Mouse (Mus musculus): ENCODE measurements at regions not wholly inside any gene's neighbourhood (a gene's known extent, or its start where the extent isn't known, plus 50 kb on each side); places are given as distances from the start of the nearest gene placed in this dataset.

DNA sequence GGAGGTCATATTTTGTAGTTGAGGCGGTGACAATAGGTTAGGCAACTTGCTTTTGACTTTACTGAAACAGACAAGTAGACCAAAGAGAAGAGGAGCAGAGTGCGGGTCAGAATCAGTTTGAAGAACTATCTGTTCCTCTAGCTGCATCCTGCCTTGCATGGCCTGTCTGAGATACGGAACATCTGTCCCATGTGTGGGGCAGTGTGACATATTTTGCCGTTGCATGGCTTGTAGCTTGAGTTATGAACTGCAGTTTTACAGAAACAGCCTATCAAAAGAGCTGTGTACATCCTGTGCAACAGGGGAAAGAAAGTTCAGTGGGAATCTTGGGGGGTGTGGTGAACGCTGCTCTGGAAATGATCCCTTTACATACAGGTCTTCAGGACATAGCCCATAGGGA is 718.9 kb upstream of the Igfbp3 start:
- H3K27ac ChIP-seq = no peak overlapping the region
- H3K9ac ChIP-seq = no peak overlapping the region
- ATAC-seq = no peak
- H3K9me3 ChIP-seq (replicated peaks) = 0 out of 2 replicates have a peak, but pooled peaks cover 3% of the 10 kb centered on the region
- H3K36me3 ChIP-seq = no peaks in the 10 kb centered on the region
- no peak overlapping the region for H3K4me2 ChIP-seq
- H3K27me3 ChIP-seq (replicated peaks) = no peaks in the 10 kb centered on the region
- no peak overlapping the region for H3K4me3 ChIP-seq
- H3K4me1 ChIP-seq = no peaks in the 10 kb centered on the region
- WGBS (ENCODE audit: insufficient replicate concordance) = 69% methylated on average over 5 of the region's 5 CpGs

DNA sequence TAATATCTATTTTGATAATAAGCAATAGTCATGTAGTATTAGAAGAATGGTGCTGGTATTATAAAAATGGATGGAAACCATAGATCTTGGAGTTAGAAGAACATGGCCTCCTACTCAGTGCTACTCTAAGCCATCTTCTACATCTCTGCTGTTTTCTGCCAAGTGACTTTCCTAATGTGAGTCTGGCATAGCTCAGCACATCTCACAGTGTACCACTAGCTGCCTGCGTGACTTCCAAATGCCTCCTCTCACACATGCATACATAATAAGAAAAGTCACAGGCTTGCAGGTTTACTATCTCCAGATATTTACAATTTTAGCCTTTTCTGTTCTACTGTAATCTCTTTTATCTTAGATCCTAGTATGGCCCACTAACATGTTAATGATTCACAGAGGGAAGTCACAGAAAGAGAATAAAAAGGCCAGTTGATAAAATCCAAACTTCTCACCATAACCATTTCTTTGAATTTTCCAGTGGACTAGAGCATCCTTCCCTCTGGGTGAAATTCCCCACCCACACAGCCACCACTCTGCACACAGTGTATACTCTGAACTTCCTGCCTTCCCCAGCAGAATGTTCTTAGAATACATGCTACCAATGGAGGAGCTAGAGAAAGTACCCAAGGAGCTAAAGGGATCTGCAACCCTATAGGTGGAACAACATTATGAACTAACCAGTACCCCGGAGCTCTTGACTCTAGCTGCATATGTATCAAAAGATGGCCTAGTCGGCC is 717.5 kb upstream of the Igfbp3 start:
- Histone ChIP-seq H3K9ac (no peak overlapping the region), H3K9me3 (replicated peaks) (0 out of 2 replicates have a peak, but pooled peaks cover 4% of the 10 kb centered on the region), H3K27me3 (replicated peaks) (no peaks in the 10 kb centered on the region), H3K36me3 (no peaks in the 10 kb centered on the region), H3K4me1 (no peaks in the 10 kb centered on the region), H3K4me3 (no peak overlapping the region), H3K4me2 (no peak overlapping the region), H3K27ac (no peak overlapping the region)
- 74% methylated on average over 3 of the region's 3 CpGs for WGBS (ENCODE audit: insufficient replicate concordance)
- ATAC-seq = no peak

DNA sequence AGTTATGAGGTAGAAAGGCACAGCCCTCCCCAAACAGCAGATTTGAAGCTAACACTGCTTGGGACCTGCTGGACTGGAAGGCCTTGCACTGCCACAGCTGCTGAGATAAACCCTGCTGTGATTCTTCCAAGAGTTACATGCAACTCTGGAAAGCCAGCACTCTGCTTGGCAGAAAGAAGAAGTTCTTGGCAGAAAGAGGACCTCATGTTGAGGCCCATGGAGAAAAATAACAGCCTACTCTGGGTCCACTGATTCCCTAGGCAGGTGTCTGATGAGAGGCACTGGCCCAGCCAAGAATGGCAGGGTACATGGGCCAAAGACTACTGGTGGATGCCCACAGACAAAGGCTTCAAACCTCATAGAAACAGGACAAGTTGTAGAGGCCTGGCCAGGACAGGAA is 714.0 kb upstream of the Igfbp3 start:
- Histone ChIP-seq H3K9ac (no peak overlapping the region), H3K9me3 (replicated peaks) (0 out of 2 replicates have a peak, but pooled peaks cover 4% of the 10 kb centered on the region), H3K27ac (no peak overlapping the region), H3K4me2 (no peak overlapping the region), H3K4me3 (no peak overlapping the region), H3K4me1 (no peaks in the 10 kb centered on the region), H3K36me3 (no peaks in the 10 kb centered on the region), H3K27me3 (replicated peaks) (no peaks in the 10 kb centered on the region)
- no peak for ATAC-seq

DNA sequence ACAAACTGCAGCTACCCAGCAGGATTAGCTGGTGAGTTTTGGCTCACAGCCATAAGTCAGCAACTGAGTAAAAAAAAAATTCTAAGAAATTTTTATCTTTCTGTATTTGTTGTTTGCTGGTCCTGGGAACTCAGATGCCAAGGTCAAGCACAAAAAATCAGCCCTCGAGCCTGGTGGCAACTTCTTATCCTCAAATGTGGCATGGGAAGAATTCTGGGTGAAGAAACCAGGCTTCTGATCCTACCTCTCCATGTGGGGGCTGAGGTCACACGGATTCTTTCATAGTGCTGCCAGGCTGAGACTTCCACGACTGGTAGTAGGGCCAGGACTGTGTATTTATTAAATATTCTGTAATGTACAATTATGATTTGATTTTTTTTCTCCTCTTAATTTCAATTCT is 698.3 kb upstream of the Igfbp3 start:
- WGBS (ENCODE audit: insufficient replicate concordance) = 54% methylated on average over 3 of the region's 3 CpGs
- Histone ChIP-seq H3K36me3 (no peaks in the 10 kb centered on the region), H3K4me3 (no peak overlapping the region), H3K27ac (no peak overlapping the region), H3K4me1 (no peaks in the 10 kb centered on the region), H3K9ac (no peak overlapping the region), H3K9me3 (replicated peaks) (no peaks in the 10 kb centered on the region), H3K4me2 (no peak overlapping the region), H3K27me3 (replicated peaks) (no peaks in the 10 kb centered on the region)
- no peak for ATAC-seq

DNA sequence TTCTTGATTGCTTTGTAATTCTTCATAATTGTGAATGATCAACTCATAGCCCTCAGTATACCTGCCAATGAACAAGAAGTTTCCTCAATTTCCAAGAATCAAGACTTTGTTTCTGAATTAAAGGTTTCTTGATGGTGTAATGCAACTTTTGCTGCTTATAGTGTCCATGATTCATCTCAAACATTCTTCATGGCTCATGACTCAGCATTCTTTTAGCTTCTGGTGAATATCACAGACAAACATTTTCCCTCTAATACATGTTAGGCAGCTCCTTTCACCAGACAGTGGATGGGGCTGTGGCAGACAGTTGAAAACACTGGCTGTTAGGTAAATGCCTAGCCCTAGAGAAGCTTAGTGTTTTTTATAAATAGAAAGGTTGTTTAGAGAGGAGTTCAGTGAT is 686.5 kb upstream of the Igfbp3 start:
- H3K27me3 ChIP-seq (replicated peaks) = no peaks in the 10 kb centered on the region
- no peaks in the 10 kb centered on the region for H3K9me3 ChIP-seq (replicated peaks)
- no peaks in the 10 kb centered on the region for H3K36me3 ChIP-seq
- H3K27ac ChIP-seq = no peak overlapping the region
- H3K4me1 ChIP-seq = no peaks in the 10 kb centered on the region
- no peak for ATAC-seq
- no peak overlapping the region for H3K4me2 ChIP-seq
- no peak overlapping the region for H3K9ac ChIP-seq
- no peak overlapping the region for H3K4me3 ChIP-seq

DNA sequence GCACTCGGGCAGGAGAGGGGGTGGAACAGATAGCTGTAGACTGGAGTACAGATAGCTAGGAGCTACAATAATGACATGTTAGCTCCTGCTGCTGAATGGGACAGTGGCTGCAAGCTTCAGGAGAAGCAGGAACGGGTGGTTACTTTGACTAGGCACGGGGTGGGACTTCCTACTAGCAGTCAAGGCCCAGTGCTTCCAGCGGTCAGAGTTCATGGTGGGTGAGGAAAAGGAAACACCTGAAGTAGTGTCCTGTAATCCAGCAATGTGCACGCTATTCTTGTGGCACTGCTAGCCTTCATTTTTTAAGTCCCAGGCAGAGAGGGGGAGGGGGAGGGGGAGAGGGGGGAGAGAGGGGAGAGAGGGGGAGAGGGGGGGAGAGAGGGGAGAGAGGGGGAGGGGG is 684.5 kb upstream of the Igfbp3 start:
- ATAC-seq = no peak
- Histone ChIP-seq H3K4me1 (no peaks in the 10 kb centered on the region), H3K9me3 (replicated peaks) (no peaks in the 10 kb centered on the region), H3K27ac (no peak overlapping the region), H3K4me3 (no peak overlapping the region), H3K9ac (no peak overlapping the region), H3K36me3 (no peaks in the 10 kb centered on the region), H3K27me3 (replicated peaks) (no peaks in the 10 kb centered on the region), H3K4me2 (no peak overlapping the region)
- 46% methylated on average over 4 of the region's 5 CpGs for WGBS (ENCODE audit: insufficient replicate concordance)

DNA sequence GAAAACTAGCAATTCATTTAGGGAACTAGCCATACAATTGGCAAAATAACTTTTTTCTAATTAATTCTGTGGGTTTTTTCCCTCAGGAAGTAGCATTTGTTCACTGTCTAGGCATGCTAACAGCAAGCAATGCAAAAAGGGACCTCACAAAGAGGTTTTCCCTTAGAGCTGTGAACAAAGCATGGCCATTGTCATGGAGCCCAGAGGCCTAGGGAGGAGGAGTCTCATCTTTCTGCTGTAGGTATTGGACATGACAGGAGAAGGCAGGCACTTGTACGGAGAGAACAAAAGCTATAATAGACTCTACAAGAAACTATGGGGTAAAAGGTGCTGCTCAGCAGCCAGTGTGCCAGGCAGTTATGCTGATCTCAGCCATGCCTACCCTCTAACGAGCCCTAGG is 666.8 kb upstream of the Igfbp3 start:
- Histone ChIP-seq H3K4me2 (no peak overlapping the region), H3K9me3 (replicated peaks) (no peaks in the 10 kb centered on the region), H3K27ac (no peak overlapping the region), H3K9ac (no peak overlapping the region), H3K36me3 (no peaks in the 10 kb centered on the region), H3K4me3 (no peak overlapping the region), H3K27me3 (replicated peaks) (no peaks in the 10 kb centered on the region), H3K4me1 (no peaks in the 10 kb centered on the region)
- 53% methylated on average over 2 of the region's 2 CpGs for WGBS (ENCODE audit: insufficient replicate concordance)
- ATAC-seq = no peak

DNA sequence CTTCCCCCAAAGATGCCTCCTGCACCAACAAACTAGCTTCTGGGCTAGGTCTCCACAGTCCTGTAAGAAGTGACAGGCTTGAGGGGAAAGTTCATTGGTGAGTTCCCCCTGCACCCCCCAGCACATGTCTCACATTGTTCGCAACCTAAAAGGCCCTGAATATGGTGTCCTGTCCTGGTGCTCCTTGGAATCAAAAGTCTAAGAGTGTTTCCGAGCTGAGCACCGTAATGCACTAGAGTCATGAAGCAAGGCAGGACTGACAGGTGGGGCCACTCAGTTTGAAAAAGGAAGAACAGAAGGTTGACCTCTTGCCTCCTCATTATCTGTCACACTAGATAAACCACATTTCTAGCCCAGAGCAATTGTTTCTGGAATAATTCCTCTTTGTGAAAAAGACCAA is 650.4 kb upstream of the Igfbp3 start:
- no peaks in the 10 kb centered on the region for H3K36me3 ChIP-seq
- H3K9ac ChIP-seq = no peak overlapping the region
- H3K9me3 ChIP-seq (replicated peaks) = no peaks in the 10 kb centered on the region
- ATAC-seq = no peak
- WGBS (ENCODE audit: insufficient replicate concordance) = 60% methylated on average over 3 of the region's 3 CpGs
- no peaks in the 10 kb centered on the region for H3K27me3 ChIP-seq (replicated peaks)
- no peak overlapping the region for H3K4me2 ChIP-seq
- no peaks in the 10 kb centered on the region for H3K4me1 ChIP-seq
- no peak overlapping the region for H3K4me3 ChIP-seq
- no peak overlapping the region for H3K27ac ChIP-seq

DNA sequence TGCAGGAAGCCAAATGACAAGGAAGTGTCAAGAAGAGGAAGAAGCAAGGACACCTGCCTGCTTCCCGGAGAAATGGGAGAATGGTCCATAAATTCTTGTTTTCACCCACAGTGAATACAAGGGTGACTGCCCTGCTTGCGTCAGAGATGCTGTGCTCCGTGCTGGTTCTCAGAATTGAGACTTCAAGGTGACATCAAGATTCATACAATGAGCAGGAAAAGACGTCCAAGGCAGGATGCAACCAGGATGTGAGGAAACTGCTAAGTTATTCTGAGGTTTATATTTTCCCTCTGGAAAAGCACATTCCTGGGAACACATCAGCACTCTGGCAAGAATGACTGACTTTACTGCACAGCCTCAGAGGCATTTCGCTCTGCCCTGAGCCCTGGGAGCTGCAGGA is 650.0 kb upstream of the Igfbp3 start:
- Histone ChIP-seq H3K27ac (no peak overlapping the region), H3K4me1 (no peaks in the 10 kb centered on the region), H3K36me3 (no peaks in the 10 kb centered on the region), H3K9me3 (replicated peaks) (no peaks in the 10 kb centered on the region), H3K27me3 (replicated peaks) (no peaks in the 10 kb centered on the region), H3K4me3 (no peak overlapping the region), H3K9ac (no peak overlapping the region), H3K4me2 (no peak overlapping the region)
- ATAC-seq = no peak
- 50% methylated on average over 5 of the region's 5 CpGs for WGBS (ENCODE audit: insufficient replicate concordance)

DNA sequence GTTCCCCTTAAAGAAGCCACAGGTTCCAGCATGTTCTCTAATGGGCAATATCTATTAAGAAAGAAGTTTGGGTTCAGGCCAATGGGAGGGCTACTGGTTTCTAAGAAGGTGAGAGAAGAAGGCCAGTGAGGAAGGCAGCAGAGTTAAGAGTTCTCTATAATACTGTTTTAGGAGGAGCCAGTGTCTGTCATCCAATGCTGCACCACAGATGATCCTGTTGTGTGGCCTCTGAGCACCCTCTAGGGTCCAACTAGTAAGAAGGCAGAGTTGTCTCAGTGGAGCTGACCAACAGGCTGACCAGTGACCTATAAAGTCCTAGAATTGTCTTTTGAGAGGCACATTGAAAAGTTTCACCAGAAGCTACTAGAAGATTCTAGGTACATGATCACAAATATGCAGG is 648.8 kb upstream of the Igfbp3 start:
- Histone ChIP-seq H3K27ac (no peak overlapping the region), H3K9me3 (replicated peaks) (no peaks in the 10 kb centered on the region), H3K27me3 (replicated peaks) (no peaks in the 10 kb centered on the region), H3K36me3 (no peaks in the 10 kb centered on the region), H3K9ac (no peak overlapping the region), H3K4me2 (no peak overlapping the region), H3K4me1 (no peaks in the 10 kb centered on the region), H3K4me3 (no peak overlapping the region)
- ATAC-seq = no peak

DNA sequence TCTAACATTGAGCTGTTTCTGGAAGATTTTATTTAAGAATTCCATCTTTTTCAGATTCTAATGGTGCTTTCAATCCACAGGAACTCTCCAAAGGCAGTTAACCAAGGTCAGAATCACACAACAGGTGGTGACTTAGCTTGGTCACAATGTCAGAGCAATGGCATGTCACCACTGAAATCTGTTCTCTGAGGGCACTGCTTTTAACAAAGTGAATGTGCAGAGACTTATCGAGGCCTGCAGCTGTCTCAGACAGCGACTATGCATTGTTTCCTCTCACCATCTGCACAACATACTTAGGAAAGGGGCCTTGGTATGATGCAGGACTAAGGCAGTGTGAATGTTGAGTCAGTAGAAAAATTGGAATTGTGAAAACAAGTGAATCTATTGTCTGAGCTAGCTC is 638.9 kb upstream of the Igfbp3 start:
- no peak overlapping the region for H3K27ac ChIP-seq
- H3K36me3 ChIP-seq = no peaks in the 10 kb centered on the region
- H3K4me2 ChIP-seq = no peak overlapping the region
- no peaks in the 10 kb centered on the region for H3K27me3 ChIP-seq (replicated peaks)
- no peaks in the 10 kb centered on the region for H3K4me1 ChIP-seq
- H3K9ac ChIP-seq = no peak overlapping the region
- no peak for ATAC-seq
- 48% methylated on average over 2 of the region's 2 CpGs for WGBS (ENCODE audit: insufficient replicate concordance)
- H3K9me3 ChIP-seq (replicated peaks) = no peaks in the 10 kb centered on the region; the same call in none of the 2 replicates
- no peak overlapping the region for H3K4me3 ChIP-seq

DNA sequence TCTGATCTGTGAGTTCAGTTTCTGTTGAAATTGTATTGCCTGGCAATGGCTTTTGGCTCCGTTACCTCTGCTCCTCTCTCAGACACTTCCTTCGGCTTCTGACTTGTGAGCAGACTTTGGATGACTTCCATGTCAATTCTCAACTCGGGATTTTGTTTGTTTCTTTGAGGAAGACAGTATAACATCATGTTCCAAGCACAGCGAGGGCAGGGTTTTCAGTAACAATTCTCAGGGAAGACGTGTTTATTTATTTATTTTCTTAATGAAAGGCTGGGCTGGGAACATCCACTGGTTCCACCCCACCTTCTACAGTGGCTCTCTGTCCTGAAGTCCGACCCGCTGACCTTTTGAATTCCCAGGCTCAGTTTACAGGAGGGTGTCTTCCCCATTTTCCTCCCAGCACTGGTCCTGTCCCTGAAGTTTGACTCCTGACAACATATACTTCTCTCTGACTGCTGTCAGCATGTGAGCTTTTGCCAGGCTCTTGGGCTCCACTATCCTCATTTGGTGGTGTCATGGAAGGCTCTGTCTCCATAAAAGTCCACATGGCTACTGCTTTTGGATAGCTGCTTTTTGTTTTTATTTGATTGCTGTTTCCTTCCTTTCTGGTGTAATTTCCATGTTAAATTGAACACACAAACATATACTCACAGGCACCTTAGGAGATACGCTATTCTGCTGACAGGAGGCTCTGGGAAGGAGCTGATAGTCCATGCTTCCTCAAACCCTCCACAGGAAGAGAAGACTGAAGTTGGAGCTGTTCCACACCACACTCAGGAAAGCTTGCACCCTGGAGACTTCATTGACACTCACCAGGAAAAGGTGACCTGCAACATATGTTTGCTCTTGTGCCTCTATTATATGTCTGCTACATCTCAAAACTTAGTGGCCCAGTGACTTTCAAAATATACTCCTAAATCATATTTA is 624.9 kb upstream of the Igfbp3 start:
- 55% methylated on average over 8 of the region's 8 CpGs for WGBS (ENCODE audit: insufficient replicate concordance)
- no peak overlapping the region for H3K4me2 ChIP-seq
- H3K27ac ChIP-seq = no peak overlapping the region
- H3K9me3 ChIP-seq (replicated peaks) = no peaks in the 10 kb centered on the region
- H3K9ac ChIP-seq = no peak overlapping the region
- H3K4me1 ChIP-seq = no peaks in the 10 kb centered on the region
- no peaks in the 10 kb centered on the region for H3K27me3 ChIP-seq (replicated peaks)
- ATAC-seq = no peak
- H3K36me3 ChIP-seq = no peaks in the 10 kb centered on the region
- no peak overlapping the region for H3K4me3 ChIP-seq

All from liver, embryonic 12.5 days (tissue).